Mouse (Mus musculus) midbrain, embryonic 14.5 days (tissue): ENCODE results near the gene Gm12166. TPM values are rescaled to one million over a fixed set of nuclear protein-coding genes. Genes with fewer than 3 reads are reported as not detected.

Experiments used
- ATAC-seq: fragments of 200-750 bp; cut with Nextera tagmentation; 2 replicates; pipeline ENCODE4 v1.8.0; 2017; ENCODE audit warnings: moderate number of reproducible peaks, moderate library complexity; ENCODE audit not compliant: low FRiP score, low TSS enrichment
- DNase-seq: peaks from one replicate; pipeline ENCODE4 v3.0.0-alpha.2; 2015
- H3K27ac ChIP-seq: fragments of 300-500 bp; sonication (generic); replicated peaks from 2 replicates; pipeline ENCODE4 v1.5.1; 2014; ENCODE audit warnings: mild to moderate bottlenecking, low read depth, low read length, moderate library complexity
- H3K27me3 ChIP-seq: fragments of 300-500 bp; sonication (generic); 2 replicates; pipeline ENCODE4 v1.6.1; 2014; ENCODE audit warnings: low read length, control low read depth, mixed read lengths; ENCODE audit not compliant: control insufficient read depth, insufficient read depth
- H3K36me3 ChIP-seq: fragments of 300-500 bp; sonication (generic); 2 replicates; pipeline ENCODE4 v1.6.1; 2014; ENCODE audit warnings: low read length, control low read depth; ENCODE audit not compliant: control insufficient read depth, insufficient read depth
- H3K4me1 ChIP-seq: fragments of 300-500 bp; sonication (generic); 2 replicates; pipeline ENCODE4 v1.6.1; 2014; ENCODE audit warnings: mild to moderate bottlenecking, antibody characterized with exemption, low read length, control low read depth; ENCODE audit not compliant: control insufficient read depth, insufficient read depth
- H3K4me2 ChIP-seq: fragments of 300-500 bp; sonication (generic); 2 replicates; pipeline ENCODE4 v1.6.1; 2014; ENCODE audit warnings: mild to moderate bottlenecking, low read length, moderate library complexity
- H3K4me3 ChIP-seq: fragments of 300-500 bp; sonication (generic); replicated peaks from 2 replicates; pipeline ENCODE4 v1.5.1; 2014; ENCODE audit warnings: low read depth, low read length
- H3K9ac ChIP-seq: fragments of 300-500 bp; sonication (generic); replicated peaks from 2 replicates; pipeline ENCODE4 v1.6.1; 2014; ENCODE audit warnings: mild to moderate bottlenecking, low read length, moderate library complexity
- H3K9me3 ChIP-seq: fragments of 300-500 bp; sonication (generic); 2 replicates; pipeline ENCODE4 v1.6.1; 2016; ENCODE audit warnings: low read length, control low read depth, mixed read lengths; ENCODE audit not compliant: control insufficient read depth
- WGBS: fragments of 180-500 bp; shearing (Covaris S2); extraction: QIAGEN DNeasy Blood & Tissue Kit; methylation state at CpG from one replicate; pipeline ENCODE4 v1.1.7; 2014; 5-methylcytosine and 5-hydroxymethylcytosine counted together
- polyA plus RNA-seq: library from polyadenylated mRNA; unstranded; fragments of >200 nt; fragmentation: Nextera tagmentation; extraction: Ambion mirVana; gene quantifications from 2 replicates; pipeline ENCODE4 v1.2.1, GENCODE M21; 2014

Gene Gm12166
- polyA plus RNA-seq, 1 experiment from 2014 or later = 6.0 TPM

GRCm38 (mm10) chr11:46076442-46077158, 24.5 kb upstream of the Gm12166 start:
- Histone ChIP-seq H3K27ac (no peak overlapping the region), H3K4me2 (no peak overlapping the region), H3K27me3 (no peaks in the 10 kb centered on the region), H3K9me3 (no peaks in the 10 kb centered on the region), H3K4me3 (no peak overlapping the region), H3K36me3 (peaks cover 4% of the 10 kb centered on the region; the same call in 1 of the 2 replicates), H3K4me1 (no peaks in the 10 kb centered on the region), H3K9ac (no peak overlapping the region)
- WGBS = 94% methylated on average over 11 of the region's 11 CpGs
- DNase-seq (no peak), ATAC-seq (no peak)

GRCm38 (mm10) chr11:46075507-46075906, 23.4 kb upstream of the Gm12166 start:
- peaks cover 4% of the 10 kb centered on the region; the same call in 1 of the 2 replicates for H3K36me3 ChIP-seq

GRCm38 (mm10) chr11:46073850-46074688, 21.9 kb upstream of the Gm12166 start:
- no peaks in the 10 kb centered on the region for H3K27me3 ChIP-seq
- no peak overlapping the region for H3K4me3 ChIP-seq
- H3K27ac ChIP-seq = no peak overlapping the region
- H3K4me1 ChIP-seq = no peaks in the 10 kb centered on the region
- DNase-seq (no peak), ATAC-seq (no peak)
- no peak overlapping the region for H3K4me2 ChIP-seq
- no peaks in the 10 kb centered on the region for H3K9me3 ChIP-seq
- peaks cover 4% of the 10 kb centered on the region; the same call in 1 of the 2 replicates for H3K36me3 ChIP-seq
- WGBS = 89% methylated on average over 17 of the region's 17 CpGs
- no peak overlapping the region for H3K9ac ChIP-seq

More at GRCm38 (mm10) chr11:46075507-46075906, 23.4 kb upstream of the Gm12166 start:
- Histone ChIP-seq H3K27me3 (no peaks in the 10 kb centered on the region), H3K4me3 (no peak overlapping the region), H3K4me2 (no peak overlapping the region), H3K27ac (no peak overlapping the region), H3K9ac (no peak overlapping the region), H3K9me3 (no peaks in the 10 kb centered on the region), H3K4me1 (no peaks in the 10 kb centered on the region)
- DNase-seq (no peak), ATAC-seq (no peak)
- WGBS = 92% methylated on average over 3 of the region's 3 CpGs

GRCm38 (mm10) chr11:46073061-46073849, 21.1 kb upstream of the Gm12166 start:
- H3K27me3 ChIP-seq = no peaks in the 10 kb centered on the region
- no peak overlapping the region for H3K9ac ChIP-seq
- no peaks in the 10 kb centered on the region for H3K9me3 ChIP-seq
- H3K4me2 ChIP-seq = no peak overlapping the region
- no peak overlapping the region for H3K4me3 ChIP-seq
- no peak for ATAC-seq
- H3K27ac ChIP-seq = no peak overlapping the region
- peaks cover 8% of the 10 kb centered on the region; the same call in 1 of the 2 replicates for H3K36me3 ChIP-seq
- H3K4me1 ChIP-seq = 0 out of 2 replicates have a peak, but pooled peaks cover 3% of the 10 kb centered on the region
- WGBS = 78% methylated on average over 15 of the region's 15 CpGs
- no peak for DNase-seq

GRCm38 (mm10) chr11:46072466-46073060, 20.4 kb upstream of the Gm12166 start:
- H3K27ac ChIP-seq = no peak overlapping the region
- H3K36me3 ChIP-seq = peaks cover 8% of the 10 kb centered on the region; the same call in 1 of the 2 replicates
- no peaks in the 10 kb centered on the region for H3K9me3 ChIP-seq
- 78% methylated on average over 8 of the region's 8 CpGs for WGBS
- DNase-seq (no peak), ATAC-seq (no peak)
- no peak overlapping the region for H3K9ac ChIP-seq
- no peaks in the 10 kb centered on the region for H3K27me3 ChIP-seq
- H3K4me1 ChIP-seq = 0 out of 2 replicates have a peak, but pooled peaks cover 3% of the 10 kb centered on the region
- no peak overlapping the region for H3K4me2 ChIP-seq
- H3K4me3 ChIP-seq = no peak overlapping the region

GRCm38 (mm10) chr11:46070789-46071188, 18.7 kb upstream of the Gm12166 start:
- no peak for DNase-seq
- 74% methylated on average over 8 of the region's 8 CpGs for WGBS
- Histone ChIP-seq H3K27ac (no peak overlapping the region), H3K4me2 (no peak overlapping the region), H3K4me3 (no peak overlapping the region), H3K27me3 (no peaks in the 10 kb centered on the region), H3K36me3 (peaks cover 13% of the 10 kb centered on the region; the same call in 1 of the 2 replicates), H3K9ac (no peak overlapping the region), H3K4me1 (peaks cover 5% of the 10 kb centered on the region; the same call in 1 of the 2 replicates), H3K9me3 (no peaks in the 10 kb centered on the region)
- no peak for ATAC-seq

GRCm38 (mm10) chr11:46070161-46070560, 18.0 kb upstream of the Gm12166 start:
- ATAC-seq = no peak

More at GRCm38 (mm10) chr11:46070161-46070560, 18.0 kb upstream of the Gm12166 start:
- no peak for DNase-seq
- Histone ChIP-seq H3K4me1 (peaks cover 8% of the 10 kb centered on the region; the same call in 1 of the 2 replicates), H3K4me3 (no peak overlapping the region), H3K27ac (0 out of 2 replicates have a peak overlapping the region, but pooled peaks have one; percentile 26), H3K9ac (no peak overlapping the region), H3K27me3 (no peaks in the 10 kb centered on the region), H3K9me3 (no peaks in the 10 kb centered on the region), H3K36me3 (peaks cover 17% of the 10 kb centered on the region; the same call in 1 of the 2 replicates), H3K4me2 (no peak overlapping the region)
- WGBS = 89% methylated on average over 4 of the region's 4 CpGs
